Mouse (Mus musculus) cortical plate, adult 2 months (tissue): Measurements from ENCODE around the gene Prpf31.

ENCODE experiments used
- CTCF ChIP-seq: fragments of 200-500 bp; IDR thresholded peaks from 2 replicates; pipeline ENCODE4 v1.5.1; 2011; ENCODE audit warnings: mild to moderate bottlenecking, control low read depth, low read length; ENCODE audit not compliant: insufficient read depth; ENCODE audit errors: extremely low read depth
- POLR2A ChIP-seq: fragments of 200-500 bp; IDR thresholded peaks from 2 replicates; pipeline ENCODE4 v1.6.1; 2011; ENCODE audit warnings: mild to moderate bottlenecking, low read length, control low read depth; ENCODE audit not compliant: insufficient read depth; ENCODE audit errors: extremely low read depth

DNA sequence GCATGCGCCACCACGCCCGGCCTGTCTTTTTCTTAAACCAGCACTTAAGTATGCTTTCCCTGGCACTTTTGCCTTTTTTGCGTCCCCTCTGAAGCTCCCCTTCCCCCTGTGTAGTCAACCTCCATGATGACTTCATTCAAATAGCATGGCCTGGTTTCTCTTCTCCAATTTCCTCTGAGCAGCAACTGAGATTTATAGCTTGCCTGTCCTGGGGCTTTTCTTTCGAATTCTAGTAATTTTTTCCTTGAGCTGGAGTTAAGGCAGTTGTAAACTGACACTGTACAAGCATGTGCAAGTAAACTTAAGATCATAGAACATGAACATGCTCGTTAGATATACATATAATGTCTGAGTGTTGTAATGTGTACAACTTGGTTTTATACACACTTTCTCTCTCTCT, 22.4 kb upstream of the Prpf31 start:
- TF ChIP-seq POLR2A, result no peak
- no peak for TF ChIP-seq CTCF
